Mouse (Mus musculus) v-Abl transformed pro-B cells (cell line): ENCODE data around the gene Prss27.
"Not testable (repeated sequence)": the region's sequence is repeated elsewhere in the genome, so short reads cannot be mapped to it uniquely, and the experiment has no call there.

ENCODE experiments used
- in situ Hi-C, 2 experiments: fragments of 400-800 bp; cut with MboI; formaldehyde crosslinking; loops; one replicate each; pipeline ENCODE4 v1.15.1; 2025; ENCODE audit not compliant: unreplicated experiment in 2 of 2

Prss27 gene

DNA sequence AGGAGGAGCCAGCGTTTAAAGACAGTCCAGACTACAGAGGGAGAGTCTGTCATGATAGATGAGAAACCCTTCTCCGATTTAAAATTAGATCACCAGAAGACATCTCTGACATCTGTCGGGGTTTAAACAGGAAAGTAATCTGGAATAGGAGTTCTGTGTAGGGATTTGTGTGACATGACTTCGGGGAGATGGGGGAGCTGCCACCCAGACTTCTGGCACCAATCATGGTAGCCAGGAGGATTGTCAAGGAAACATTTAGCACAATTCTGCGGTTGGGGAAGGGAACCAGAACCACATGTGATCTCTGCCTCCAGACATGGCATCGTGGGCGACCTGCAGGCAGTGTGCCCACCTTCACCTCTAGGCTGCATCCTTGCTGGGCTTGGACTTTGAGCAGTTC lies 8.5 kb upstream of the Prss27 start:
- in situ Hi-C loops: no loop called here

DNA sequence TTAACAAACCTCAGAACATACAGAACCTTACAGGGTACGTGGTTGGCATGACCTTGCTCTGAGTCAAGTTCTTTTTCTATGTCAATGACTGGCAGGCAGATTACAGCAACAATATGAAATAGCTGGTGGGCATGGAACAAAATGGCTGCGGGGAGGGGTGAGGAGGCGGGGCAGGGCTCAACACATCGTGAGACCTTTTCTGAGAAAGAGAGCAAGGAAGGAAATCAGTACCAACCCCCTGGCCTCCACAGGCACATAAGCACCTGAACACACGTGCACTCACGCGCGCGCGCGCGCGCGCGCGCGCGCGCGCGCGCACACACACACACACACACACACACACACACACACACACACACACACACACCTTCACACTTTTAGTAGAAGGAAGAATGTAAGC lies 7.4 kb upstream of the Prss27 start:
- in situ Hi-C loops: no loop called here

DNA sequence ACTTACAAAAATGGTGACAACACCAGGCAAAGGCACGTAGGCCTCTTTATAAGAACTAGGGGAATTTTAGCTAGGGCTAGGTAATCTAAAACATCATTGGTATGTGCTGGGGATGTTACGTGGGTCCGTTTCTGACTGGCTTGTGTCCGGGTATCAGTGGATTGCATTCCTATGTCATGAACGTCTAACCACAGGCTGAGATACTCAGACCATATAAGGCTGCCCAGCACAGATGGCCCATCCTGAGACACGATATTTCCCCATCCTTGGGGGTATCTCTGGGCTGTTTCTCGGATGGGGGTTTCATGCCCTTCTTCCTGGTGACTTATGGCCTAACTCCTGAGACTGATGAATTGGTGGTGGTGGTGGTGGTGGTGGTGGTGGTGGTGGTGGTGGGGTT lies 2.9 kb upstream of the Prss27 start:
- in situ Hi-C loops: no loop called here

DNA sequence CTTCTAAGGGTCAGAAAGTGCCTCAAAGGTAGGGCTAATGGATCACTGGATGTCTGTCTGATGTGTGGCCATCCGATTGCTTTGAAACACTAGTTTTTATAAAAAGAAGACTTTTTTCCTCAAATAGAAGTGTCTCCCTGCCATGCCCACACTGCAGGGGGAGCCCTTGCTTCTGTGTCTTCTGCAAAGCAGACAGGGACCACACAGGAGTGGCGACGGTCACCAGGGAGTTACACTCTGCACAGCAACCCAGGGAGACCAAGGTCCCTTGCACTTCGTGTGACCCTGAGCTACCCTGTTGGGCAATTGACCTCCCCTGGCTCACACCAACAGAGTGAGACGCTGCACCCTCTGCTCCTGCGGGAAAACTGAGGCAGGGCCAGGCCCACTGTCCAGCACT lies 990 bp upstream of the Prss27 start:
- in situ Hi-C loops: no loop called here

DNA sequence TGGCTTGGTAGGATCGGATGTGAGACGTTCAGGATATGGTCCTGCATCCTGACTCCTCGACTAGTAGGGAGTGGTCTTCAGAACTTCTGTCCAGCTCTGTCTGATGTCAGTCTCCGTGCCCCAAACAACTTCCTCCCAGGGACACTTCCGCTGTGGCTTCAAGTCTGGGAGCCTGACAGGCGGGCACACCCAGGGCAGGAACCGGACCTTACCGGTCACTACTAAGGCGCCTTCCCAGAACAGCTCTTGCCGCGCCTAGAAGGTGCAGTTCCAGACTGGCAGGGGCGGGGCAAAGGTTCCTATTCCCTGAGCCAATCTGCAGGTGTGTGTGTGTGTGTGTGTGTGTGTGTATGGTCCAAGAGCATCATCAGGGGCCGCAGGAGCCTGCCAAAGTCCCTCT lies 584 bp upstream of the Prss27 start:
- in situ Hi-C loops: no loop called here

- in situ Hi-C loops: no loop called here
These were observed 6.5 kb downstream of the Prss27 start for GRCm38 (mm10) chr17:24044482-24044881.

- in situ Hi-C loops: no loop called here
These were observed 7.7 kb downstream of the Prss27 start for GRCm38 (mm10) chr17:24045608-24046007.

- in situ Hi-C loops: no loop called here
These were observed 8.1 kb downstream of the Prss27 start for GRCm38 (mm10) chr17:24046026-24046425.

GRCm38 (mm10) chr17:24048053-24048452 lies 10.1 kb downstream of the Prss27 start:
- in situ Hi-C loops: no loop called here

DNA sequence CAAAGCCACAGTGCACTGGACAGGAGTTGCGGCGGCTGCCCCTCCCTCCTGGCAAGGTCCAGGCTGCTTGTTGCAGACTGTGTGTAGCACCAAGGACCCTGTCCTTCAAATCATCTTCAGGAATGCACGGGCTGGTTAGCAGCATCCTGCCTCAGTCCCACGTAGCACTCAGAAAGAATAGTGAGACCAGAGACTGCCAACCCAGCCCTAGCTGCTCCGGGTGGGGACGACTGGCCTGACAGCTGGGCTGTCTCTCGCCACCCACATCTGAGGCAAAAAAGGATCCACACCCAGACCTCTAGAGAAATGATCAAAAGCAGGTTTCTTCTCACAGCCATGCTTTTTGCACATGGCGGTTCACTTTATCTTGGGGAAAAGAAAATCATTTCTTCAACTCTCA lies 11.1 kb downstream of the Prss27 start:
- in situ Hi-C loops: no loop called here

- in situ Hi-C loops: no loop called here
These were observed 19.0 kb downstream of the Prss27 start for GRCm38 (mm10) chr17:24056636-24057625.

- in situ Hi-C loops: no loop called here
These were observed 19.8 kb downstream of the Prss27 start for GRCm38 (mm10) chr17:24057730-24058245.

- in situ Hi-C loops: no loop called here
These were observed 24.7 kb downstream of the Prss27 start for GRCm38 (mm10) chr17:24062459-24063155.

DNA sequence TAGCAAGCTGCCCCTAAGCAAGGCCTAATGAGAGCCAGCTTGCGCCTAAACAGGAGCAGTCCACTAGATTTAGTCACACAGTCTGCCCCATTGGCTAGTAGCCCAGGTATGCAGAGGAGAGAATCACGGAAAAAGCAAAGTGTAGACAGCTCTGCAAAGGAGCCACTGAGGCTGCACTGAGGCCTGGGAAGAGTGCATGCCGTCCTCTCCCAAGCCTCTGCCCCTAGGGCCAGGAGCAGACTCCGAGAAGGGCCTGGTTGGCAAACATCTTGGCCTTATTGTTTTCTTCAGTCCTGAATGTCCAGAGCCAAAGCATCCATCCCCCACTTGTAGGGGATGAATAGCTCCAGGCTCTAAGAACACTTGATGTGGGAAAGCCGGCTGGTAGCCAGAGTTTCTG lies 30.3 kb downstream of the Prss27 start:
- in situ Hi-C loops: no loop called here

- in situ Hi-C loops: no loop called here
These were observed 31.6 kb downstream of the Prss27 start for GRCm38 (mm10) chr17:24069531-24069930.

GRCm38 (mm10) chr17:24072919-24073696 lies 35.2 kb downstream of the Prss27 start, which contains the start of gene Kctd5:
Gene Kctd5 (minus strand): TSS chr17:24073485.
- in situ Hi-C loops: no loop called here

GRCm38 (mm10) chr17:24077101-24077500 lies 39.2 kb downstream of the Prss27 start:
- in situ Hi-C loops: no loop called here

GRCm38 (mm10) chr17:24084593-24084992 lies 46.6 kb downstream of the Prss27 start:
- in situ Hi-C loops: no loop called here

GRCm38 (mm10) chr17:24086399-24086798 lies 48.5 kb downstream of the Prss27 start:
- in situ Hi-C loops: not testable (repeated sequence)

DNA sequence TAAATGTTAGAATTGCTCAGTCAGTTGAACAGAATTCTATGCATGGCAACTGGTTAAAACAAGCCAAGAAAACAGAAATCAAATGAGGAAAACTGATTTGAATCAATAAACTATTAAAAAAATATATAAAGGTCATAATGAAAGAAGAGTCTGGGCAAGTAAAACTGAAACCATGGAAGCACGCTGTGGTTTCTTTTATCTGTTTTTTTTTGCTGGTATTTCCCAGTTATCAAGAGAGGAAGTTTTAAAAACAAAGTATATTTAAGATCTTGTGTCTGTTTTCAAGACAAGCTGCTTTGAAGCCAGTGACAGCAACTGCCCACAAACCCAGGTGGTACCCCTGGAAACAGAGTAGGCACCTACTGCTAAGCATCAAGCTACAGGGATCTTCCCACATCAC lies 52.6 kb downstream of the Prss27 start:
- in situ Hi-C loops: no loop called here
